Mouse (Mus musculus) brain, embryonic 14.5 days (tissue): ENCODE data around the gene Cacna2d3.

Experiments
- CTCF ChIP-seq: fragments of 200-500 bp; IDR thresholded peaks from 2 replicates; pipeline ENCODE4 v1.5.1; 2012; ENCODE audit warnings: inconsistent platforms, mild to moderate bottlenecking, moderate library complexity, borderline replicate concordance; ENCODE audit not compliant: insufficient read depth, insufficient read length; ENCODE audit errors: extremely low read depth
- POLR2A ChIP-seq: fragments of 200-500 bp; IDR thresholded peaks from 2 replicates; pipeline ENCODE4 v1.6.1; 2012; ENCODE audit warnings: mild to moderate bottlenecking, inconsistent platforms, borderline replicate concordance; ENCODE audit not compliant: poor library complexity, insufficient read depth, insufficient read length, severe bottlenecking; ENCODE audit errors: extremely low read depth

DNA sequence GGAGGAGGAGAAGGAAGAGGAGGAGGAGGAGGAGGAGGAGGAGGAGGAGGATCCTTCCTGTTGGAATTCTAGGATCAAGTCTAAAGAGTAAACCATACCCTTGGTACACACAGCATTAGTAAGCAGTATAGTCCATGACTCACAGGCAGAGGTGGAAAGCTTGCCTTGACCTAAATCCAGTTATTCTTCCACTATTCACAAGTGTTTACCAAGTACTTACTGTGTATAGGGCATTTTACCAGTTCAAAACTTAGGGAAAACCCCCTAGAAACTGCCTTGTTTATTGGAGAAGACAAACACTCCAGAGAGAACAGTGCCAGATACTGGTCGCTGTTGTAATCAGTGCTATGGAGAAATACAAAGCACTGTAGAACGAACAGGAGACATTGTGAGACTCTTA, 443.3 kb downstream of the Cacna2d3 start:
- TF ChIP-seq CTCF (no peak), POLR2A (no peak)
